Mouse (Mus musculus) frontal cortex, postnatal 10 days (tissue): Measurements from ENCODE around the gene Dmrtc1a.
"Not testable (repeated sequence)": the region's sequence is repeated elsewhere in the genome, so short reads cannot be mapped to it uniquely, and the experiment has no call there.

Experiments used
- DNase-seq, 2 experiments: peaks; one replicate each; pipeline ENCODE4 v3.0.0; 2022; ENCODE audit warnings: low spot score in 2 of 2, mixed read lengths in 1 of 2

The Dmrtc1a gene

GRCm38 (mm10) chrX:102908587-102908986 lies at the start of gene Dmrtc1a, which contains the start of gene 1700011M02Rik:
TSS of gene Dmrtc1a (minus strand) at chrX:102908687.
TSS of gene 1700011M02Rik (plus strand) at chrX:102908905.
- DNase-seq: not testable (repeated sequence)

GRCm38 (mm10) chrX:102950136-102950535 lies 41.6 kb upstream of the Dmrtc1a start:
- not testable (repeated sequence) for DNase-seq

DNA sequence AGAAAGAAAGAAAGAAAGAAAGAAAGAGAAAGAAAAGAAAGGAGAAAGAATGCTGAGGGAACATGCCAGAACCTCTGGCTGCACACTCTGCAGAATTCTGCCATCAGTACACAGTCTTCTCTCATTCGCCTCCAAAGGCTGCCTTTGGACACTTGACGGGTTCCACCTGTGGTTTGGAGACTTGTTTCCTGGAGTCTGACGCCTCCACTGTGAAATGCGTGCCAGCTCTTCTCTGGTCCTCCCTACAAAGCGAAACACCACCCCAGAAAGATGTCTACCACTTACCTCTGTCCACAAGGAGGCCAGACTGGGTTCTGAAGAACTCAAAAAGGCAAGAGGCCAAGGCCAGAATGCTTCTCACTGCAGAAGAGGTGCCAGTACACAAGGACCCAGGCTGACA lies 28.3 kb upstream of the Dmrtc1a start:
- no peak for DNase-seq

DNA sequence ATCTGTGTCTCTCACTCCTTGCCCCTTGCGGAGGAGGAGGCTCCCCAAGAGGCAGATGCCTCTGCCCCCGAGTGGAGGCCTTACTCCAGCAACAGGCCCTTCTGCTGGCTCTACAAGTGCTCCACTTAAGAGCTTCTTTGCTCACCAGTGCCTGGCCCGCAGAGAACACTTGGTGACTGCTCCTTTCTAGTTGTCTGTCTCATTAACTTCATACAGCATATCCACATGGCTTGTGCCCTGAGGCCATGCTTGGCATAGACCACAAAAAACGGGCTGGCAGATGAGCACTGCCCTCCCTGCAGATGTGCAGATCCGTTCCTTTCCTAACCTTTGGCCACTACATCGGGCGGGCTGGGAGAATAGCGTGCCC lies 25.9 kb upstream of the Dmrtc1a start:
- no peak for DNase-seq

- DNase-seq: peak; percentile 31 to 43
These were observed 25.3 kb upstream of the Dmrtc1a start for GRCm38 (mm10) chrX:102933571-102934394.

DNA sequence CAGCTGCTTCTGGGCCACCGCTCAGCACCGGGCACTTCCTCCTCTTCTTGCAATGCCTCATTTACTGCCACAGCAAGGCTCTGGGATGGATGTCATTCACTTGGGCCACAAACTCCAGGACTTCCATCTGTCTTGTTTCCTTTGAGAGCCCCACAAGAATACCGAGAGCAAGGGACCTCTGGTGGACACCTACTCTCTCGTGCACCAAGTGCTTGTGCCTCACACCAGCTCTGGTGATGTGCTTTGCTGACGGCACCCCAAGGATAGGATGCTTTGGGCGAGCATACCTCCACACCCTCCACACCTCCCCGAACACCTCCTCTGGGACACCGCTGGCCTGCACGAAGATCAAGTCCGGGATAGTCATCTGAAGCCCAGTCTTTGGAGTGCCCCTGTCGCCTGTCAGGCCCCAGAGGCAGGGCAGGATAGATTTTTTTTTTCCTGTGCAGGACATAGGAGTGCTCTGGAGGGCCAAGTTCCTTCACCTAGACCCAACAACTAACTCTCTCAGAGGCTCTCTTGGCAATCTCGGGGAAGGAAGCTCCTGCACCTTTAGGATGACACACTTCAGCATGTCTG lies 24.6 kb upstream of the Dmrtc1a start:
- no peak for DNase-seq

DNA sequence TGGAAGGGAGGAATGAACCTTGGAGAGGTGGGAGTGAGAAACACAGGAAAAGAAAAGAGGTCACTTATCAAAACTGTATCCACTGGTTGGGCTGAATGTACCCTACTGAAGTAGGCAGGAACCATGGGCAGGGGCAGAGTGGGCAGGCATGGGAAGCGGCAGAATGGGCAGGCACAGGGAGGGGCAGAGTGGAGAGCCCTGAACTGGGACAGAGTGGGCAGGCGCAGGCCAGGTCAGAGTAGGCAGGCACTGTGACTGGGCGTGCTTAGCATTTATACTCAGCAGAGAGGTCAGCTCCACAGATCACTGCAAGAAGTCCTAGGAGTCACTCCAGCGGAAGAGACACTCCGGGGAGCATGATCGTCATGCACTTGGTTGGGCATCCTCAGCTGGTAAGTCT lies 19.6 kb upstream of the Dmrtc1a start, which contains the start of gene 1700018G05Rik:
1700018G05Rik (plus strand) TSS at position 301 of the 400 bp plus-strand sequence.
- DNase-seq: not testable (repeated sequence)

- DNase-seq: peak in 1 of 2 experiments; percentile 16
These were observed 18.2 kb upstream of the Dmrtc1a start for GRCm38 (mm10) chrX:102926707-102927106.

GRCm38 (mm10) chrX:102914823-102915222 lies 6.3 kb upstream of the Dmrtc1a start:
- DNase-seq: not testable (repeated sequence)

GRCm38 (mm10) chrX:102867871-102868270 lies 40.6 kb downstream of the Dmrtc1a start, which contains the start of gene 1700031F05Rik:
TSS of gene 1700031F05Rik (minus strand) at chrX:102867971.
- DNase-seq: no peak

- not testable (repeated sequence) for DNase-seq
These were observed 54.0 kb downstream of the Dmrtc1a start, which contains the start of gene Dmrtc1c2 for GRCm38 (mm10) chrX:102854516-102854915. TSS of gene Dmrtc1c2 (minus strand) at chrX:102854616.
